Mouse (Mus musculus) cerebral cortex, adult 2 months (tissue): Measurements from ENCODE around the gene Apoh.

Experiments used
- WGBS: fragments of 180-500 bp; shearing (Covaris S2); methylation state at CpG from one replicate; pipeline ENCODE4 v1.1.7; 2018; 5-methylcytosine and 5-hydroxymethylcytosine counted together

Apoh gene

GRCm38 (mm10) chr11:108333583-108334379 is 9.4 kb upstream of the Apoh start:
- WGBS = 54% methylated on average over 8 of the region's 8 CpGs

GRCm38 (mm10) chr11:108334658-108335057 is 8.5 kb upstream of the Apoh start:
- 60% methylated on average over 3 of the region's 3 CpGs for WGBS

DNA sequence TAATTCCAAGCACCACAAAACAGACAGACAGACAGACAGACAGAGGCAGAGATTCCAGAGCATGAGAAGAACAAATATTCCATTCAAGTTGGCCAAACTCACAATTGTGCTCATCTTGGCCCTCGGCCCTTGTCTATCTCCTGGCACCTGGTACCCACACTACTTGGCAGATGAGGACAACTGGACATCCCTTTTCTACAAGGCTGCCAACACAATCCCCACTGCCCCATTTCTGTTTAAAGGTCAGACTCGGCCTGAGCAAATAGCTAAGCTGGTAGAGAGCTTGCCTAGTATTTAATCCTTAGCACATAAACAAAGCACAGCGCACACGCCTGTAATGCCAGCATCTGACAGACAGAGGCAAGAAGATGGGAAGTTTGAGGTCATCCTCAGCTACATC is 7.6 kb upstream of the Apoh start:
- WGBS = 85% methylated on average over 4 of the region's 4 CpGs

DNA sequence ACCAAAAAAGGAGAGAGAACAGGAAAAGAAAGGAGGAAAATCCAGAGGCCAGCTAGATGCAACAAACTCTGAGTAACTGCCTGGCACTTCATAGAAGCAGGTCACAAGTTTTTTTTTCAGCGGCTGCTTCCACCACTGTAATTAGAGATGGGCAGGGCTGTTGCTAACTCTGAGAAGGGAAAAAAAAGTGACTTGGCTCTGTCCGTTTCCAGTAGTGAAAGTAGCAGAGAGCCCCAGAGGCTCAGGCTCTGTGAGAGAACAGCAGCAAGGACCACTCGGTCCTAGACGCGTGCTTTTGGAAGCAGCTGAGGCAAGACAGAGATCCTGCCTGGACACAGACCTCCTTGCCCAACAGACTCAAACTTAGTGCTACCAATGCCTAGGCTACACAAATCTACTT is 6.7 kb upstream of the Apoh start:
- 62% methylated on average over 5 of the region's 5 CpGs for WGBS

GRCm38 (mm10) chr11:108340293-108340692 is 2.9 kb upstream of the Apoh start:
- 79% methylated on average over 4 of the region's 4 CpGs for WGBS

DNA sequence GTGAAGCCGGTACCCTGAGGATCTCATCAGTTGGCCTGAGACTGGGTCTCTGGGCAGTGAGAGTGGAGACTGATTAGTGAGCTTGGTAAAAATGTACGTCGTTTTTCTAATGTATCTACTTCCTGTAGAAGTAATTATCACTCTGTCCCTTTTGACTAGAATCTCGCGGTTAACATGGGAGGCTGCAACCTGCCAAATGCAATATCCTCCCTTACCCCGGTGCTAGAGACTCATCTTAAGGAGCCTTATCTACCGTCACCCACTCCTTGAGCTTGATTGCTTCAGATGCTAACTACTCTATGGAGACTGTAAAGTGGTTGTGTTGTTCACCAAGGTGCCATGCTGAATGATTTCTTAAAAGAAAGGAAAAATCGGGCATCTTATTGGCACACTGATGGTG is 1.4 kb upstream of the Apoh start:
- WGBS = 28% methylated on average over 8 of the region's 8 CpGs

GRCm38 (mm10) chr11:108343789-108344462 is 772 bp downstream of the Apoh start, which contains the start of gene Prkca:
Gene Prkca (minus strand): TSS chr11:108343928.
- 1% methylated on average over 57 of the region's 63 CpGs for WGBS

GRCm38 (mm10) chr11:108344759-108345158 is 1.6 kb downstream of the Apoh start:
- 71% methylated on average over 8 of the region's 8 CpGs for WGBS

DNA sequence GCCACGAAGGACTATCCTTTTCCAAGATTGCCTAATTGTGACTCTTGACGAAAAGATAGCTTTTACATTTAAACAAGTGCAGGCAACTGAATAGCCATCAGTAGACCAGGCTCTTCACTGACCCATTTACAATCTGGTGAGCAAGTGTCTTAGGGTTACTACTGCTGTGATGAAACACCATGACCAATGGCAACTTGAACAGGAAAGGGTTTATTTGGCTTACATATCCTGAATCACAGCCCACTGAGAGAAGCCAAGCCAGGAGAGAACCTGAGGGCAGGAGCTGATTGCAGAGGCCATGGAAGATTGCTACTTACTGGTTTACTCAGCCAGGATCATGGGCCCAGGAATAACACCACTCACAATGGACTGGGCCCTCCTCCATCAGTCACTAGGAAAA is 2.2 kb downstream of the Apoh start:
- 90% methylated on average over 2 of the region's 2 CpGs for WGBS

DNA sequence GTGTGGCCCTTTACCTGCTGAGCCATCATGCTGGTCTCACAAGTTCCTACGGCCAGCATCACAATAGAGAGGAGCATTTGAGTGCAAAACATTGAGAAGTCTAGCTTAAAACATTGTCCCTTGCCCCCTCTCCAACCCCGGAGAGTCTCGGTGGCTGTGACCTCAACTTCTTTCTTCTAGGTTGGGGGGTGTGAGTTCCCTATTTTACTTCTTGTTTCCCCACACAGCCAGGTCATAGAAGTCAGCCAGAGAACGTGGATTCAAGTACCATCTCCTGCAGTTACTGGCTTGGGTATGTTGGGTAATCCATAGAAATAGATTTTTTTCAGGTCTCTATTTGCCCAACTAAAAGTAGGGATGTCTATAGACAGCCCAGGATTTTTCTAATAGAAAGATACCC is 7.6 kb downstream of the Apoh start:
- 82% methylated on average over 4 of the region's 4 CpGs for WGBS

- WGBS = 95% methylated on average over 10 of the region's 10 CpGs
These were observed 9.8 kb downstream of the Apoh start for GRCm38 (mm10) chr11:108352842-108353388.

DNA sequence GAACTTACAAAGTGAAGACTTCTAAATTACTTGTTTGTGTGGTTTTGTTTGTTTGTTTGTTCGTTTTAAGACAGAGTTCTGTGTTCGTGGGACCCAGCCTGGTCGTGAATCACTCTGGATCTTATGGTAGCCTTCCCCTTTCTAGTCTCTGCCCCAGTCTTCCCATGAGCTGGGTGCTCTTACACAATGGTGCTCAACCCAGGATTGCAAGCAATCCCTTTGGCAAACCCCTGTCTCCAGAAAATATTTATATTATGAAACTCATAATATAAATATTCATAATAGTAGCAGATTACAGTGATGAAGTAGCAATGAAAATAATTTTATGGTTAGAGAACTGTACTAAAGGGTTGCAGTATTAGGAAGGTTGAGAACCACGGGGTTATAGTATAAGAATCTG is 12.9 kb downstream of the Apoh start:
- WGBS = 82% methylated on average over 4 of the region's 4 CpGs

GRCm38 (mm10) chr11:108358911-108359310 is 15.8 kb downstream of the Apoh start:
- 91% methylated on average over 6 of the region's 6 CpGs for WGBS

DNA sequence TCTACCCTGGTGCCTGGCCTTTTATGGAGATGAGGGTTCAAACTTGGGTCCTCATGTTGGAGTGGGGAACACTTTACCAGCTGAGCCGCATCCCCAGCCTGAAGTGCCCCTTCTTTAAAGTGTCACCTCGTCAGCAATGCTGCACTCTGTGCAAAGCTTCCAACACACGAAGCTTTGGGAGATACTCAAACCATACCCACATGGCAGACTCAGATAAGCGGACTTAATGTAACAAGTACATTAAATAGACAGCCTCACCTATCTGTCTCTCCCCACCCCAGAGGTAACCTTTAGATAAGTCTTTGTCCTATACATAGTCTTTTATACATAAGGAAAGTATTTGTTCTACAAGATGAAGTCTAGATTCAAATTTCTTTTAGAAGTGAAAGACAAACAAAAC is 17.8 kb downstream of the Apoh start:
- WGBS = 91% methylated on average over 4 of the region's 4 CpGs

DNA sequence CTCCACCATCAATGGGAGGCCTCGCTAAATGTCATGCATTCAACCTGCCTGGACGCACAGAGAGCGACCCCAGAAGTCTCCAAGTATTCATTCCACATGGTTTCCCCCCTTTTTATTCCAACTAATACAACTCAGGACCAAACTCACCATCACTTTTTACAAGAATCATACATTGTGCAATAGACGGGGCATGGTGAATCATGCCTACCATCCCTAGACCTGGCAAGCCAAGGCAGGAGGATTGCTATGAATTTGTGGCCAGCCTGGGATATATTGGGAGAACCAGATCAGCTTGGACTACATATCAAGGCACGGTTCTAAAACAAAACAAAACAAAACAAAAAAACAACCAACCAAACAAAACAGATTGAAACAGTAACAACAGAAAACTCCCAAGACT is 19.8 kb downstream of the Apoh start:
- WGBS = 96% methylated on average over 5 of the region's 5 CpGs

DNA sequence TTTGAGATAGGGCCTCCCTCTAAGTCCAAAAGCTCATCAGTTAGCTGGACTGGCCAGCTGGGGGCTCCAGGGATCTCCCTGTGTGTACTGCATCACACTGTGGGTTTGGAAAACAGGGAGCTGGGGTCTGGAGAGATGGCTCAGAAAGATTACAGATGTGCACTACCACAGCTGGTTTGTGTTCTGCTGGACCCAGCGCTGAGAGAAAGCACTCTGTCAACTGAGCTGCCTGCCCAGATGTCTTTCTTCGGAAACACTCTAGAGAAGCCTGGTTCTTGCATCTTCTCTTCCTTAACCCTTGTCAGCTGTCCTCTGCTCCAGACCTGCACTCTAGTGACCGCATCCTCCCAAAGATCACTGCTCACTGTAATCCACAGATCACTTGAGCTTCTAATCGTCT is 20.8 kb downstream of the Apoh start:
- 88% methylated on average over 4 of the region's 4 CpGs for WGBS

GRCm38 (mm10) chr11:108364945-108365589 is 21.9 kb downstream of the Apoh start:
- WGBS = 50% methylated on average over 7 of the region's 7 CpGs

- WGBS = 83% methylated on average over 7 of the region's 7 CpGs
These were observed 22.4 kb downstream of the Apoh start for GRCm38 (mm10) chr11:108365600-108365999.

DNA sequence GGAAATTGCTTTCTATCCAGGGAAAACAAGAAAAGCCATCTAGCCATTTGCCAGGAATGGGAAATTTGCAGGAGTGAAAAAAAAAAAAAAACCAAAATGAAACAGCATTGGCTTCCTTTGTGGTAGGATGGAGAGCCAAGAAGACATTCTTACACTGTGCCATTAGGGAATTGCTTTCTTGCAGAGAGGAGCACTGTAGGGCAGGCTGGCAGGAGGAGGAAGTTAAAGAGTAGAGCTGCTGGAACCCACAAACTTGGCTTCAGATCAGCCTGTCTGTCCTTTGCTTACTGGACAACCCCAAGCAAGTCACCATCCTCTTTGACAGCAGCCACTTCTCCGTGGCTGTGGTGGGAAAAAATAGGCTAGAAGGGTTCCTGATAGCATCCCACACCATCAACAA is 23.9 kb downstream of the Apoh start:
- WGBS = 73% methylated on average over 1 of the region's 1 CpGs

DNA sequence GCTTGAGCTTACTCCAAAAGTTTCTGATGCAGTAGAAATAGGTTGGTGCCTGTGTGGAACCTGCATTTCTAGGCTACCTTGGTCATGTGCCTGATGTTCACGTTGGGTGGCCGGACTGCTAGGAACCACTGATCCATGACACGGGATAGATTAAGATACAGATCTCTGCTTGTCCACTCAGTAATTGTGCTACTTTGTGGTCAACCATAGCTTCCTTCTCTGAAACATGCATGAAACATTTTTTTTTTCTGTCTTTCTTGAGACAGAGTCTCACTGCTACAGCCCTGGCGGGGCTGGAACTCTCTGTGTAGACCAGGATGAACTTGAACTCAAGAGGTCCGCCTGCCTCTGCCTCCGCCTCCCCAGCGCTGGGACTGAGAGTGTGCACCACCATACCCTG is 33.7 kb downstream of the Apoh start:
- 96% methylated on average over 7 of the region's 7 CpGs for WGBS

DNA sequence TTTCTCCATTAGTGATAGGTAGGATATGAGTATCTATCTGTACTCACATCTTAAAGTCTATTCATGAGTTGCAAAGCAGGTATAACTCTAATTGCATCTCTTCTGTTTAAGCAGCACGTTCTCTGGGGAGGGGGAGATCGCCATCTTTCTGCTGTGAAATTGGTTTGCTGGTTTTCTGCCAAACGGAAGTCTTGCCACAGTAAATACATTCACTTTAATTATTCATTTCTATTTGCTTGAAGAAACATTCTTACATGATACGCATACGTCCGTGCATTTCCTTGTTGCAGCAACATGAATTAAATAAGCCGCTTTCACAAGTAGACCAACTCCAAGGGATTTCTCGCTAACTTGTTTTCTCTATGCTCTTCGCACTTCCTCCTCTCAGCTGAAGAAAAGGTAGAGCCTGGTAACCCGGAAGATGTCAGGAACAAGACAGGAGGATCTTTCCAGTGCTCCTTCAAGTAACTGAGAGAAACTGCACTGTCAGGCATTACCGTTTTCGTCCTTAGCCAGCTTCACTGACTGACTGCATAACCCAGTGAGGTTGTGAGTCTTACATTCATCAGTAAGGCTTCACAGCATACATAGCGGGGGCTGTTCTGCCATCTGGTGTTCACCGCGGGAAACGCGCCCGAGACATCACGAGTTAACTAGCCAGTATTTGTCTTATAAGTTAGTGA is 34.7 kb downstream of the Apoh start:
- 8% methylated on average over 19 of the region's 19 CpGs for WGBS

GRCm38 (mm10) chr11:108378363-108378751 is 35.2 kb downstream of the Apoh start:
- WGBS = 45% methylated on average over 4 of the region's 4 CpGs
